Mouse (Mus musculus) MEL (cell line): ENCODE data around the gene Mphosph6. TPM values are rescaled to one million over a fixed set of nuclear protein-coding genes. Genes with fewer than 3 reads are reported as not detected.

Experiments
- DNase-seq: peaks from one replicate; pipeline ENCODE4 v3.0.0; 2011; ENCODE audit warnings: low read depth, low spot score
- H3K27ac ChIP-seq: 2 replicates; pipeline ENCODE4 v1.5.1; 2012; ENCODE audit warnings: low read depth, mild to moderate bottlenecking, control low read depth, low read length, moderate library complexity; ENCODE audit not compliant: control insufficient read depth
- H3K27me3 ChIP-seq, 2 experiments: fragments of 150-350 bp in 1 of 2; sonication (generic) in 1 of 2; 2 replicates each; pipeline ENCODE4 v1.6.1; 2012; ENCODE audit warnings: low read length in 2 of 2, mild to moderate bottlenecking in 2 of 2, improper control_type of control experiment in 1 of 2, moderate library complexity in 1 of 2; ENCODE audit not compliant: insufficient read depth in 2 of 2, control insufficient read depth in 1 of 2
- H3K36me3 ChIP-seq, 2 experiments: 2 replicates each; pipeline ENCODE4 v1.6.1; 2012 to 2014; ENCODE audit warnings: low read length in 2 of 2, improper control_type of control experiment in 1 of 2, inconsistent platforms in 1 of 2, mild to moderate bottlenecking in 1 of 2; ENCODE audit not compliant: insufficient read depth in 2 of 2, control insufficient read depth in 1 of 2
- H3K4me1 ChIP-seq, 2 experiments: fragments of 150-350 bp in 1 of 2; sonication (generic) in 1 of 2; 2 replicates each; pipeline ENCODE4 v1.6.1; 2012; ENCODE audit warnings: low read length in 2 of 2, improper control_type of control experiment in 1 of 2, mild to moderate bottlenecking in 1 of 2; ENCODE audit not compliant: insufficient read depth in 2 of 2, control insufficient read depth in 1 of 2
- H3K4me3 ChIP-seq, 2 experiments: fragments of 150-350 bp in 1 of 2; sonication (generic) in 1 of 2; 2 replicates each; pipeline ENCODE4 v1.5.1; 2012; ENCODE audit warnings: low read depth in 2 of 2, low read length in 2 of 2, mild to moderate bottlenecking in 2 of 2, moderate library complexity in 2 of 2, control low read depth in 1 of 2, improper control_type of control experiment in 1 of 2; ENCODE audit not compliant: control insufficient read depth in 1 of 2, insufficient read depth in 1 of 2
- H3K79me2 ChIP-seq: 2 replicates; pipeline ENCODE4 v1.6.1; 2012; ENCODE audit warnings: mild to moderate bottlenecking, low read length, moderate library complexity; ENCODE audit not compliant: control insufficient read depth, poor library complexity, insufficient read depth
- H3K9ac ChIP-seq: 2 replicates; pipeline ENCODE4 v1.6.1; 2012; ENCODE audit warnings: low read depth, mild to moderate bottlenecking, control low read depth, low read length, moderate library complexity; ENCODE audit not compliant: control insufficient read depth, poor library complexity, severe bottlenecking
- H3K9me3 ChIP-seq: fragments of 150-350 bp; sonication (generic); replicated peaks from 2 replicates; pipeline ENCODE4 v1.6.1; 2012; ENCODE audit warnings: mild to moderate bottlenecking, low read length, improper control_type of control experiment, moderate library complexity; ENCODE audit not compliant: insufficient read depth
- BHLHE40 ChIP-seq: IDR thresholded peaks from 2 replicates; pipeline ENCODE4 v1.6.1; 2012; ENCODE audit warnings: low read depth, mild to moderate bottlenecking, inconsistent platforms, low read length, improper control_type of control experiment, borderline replicate concordance
- ELF1 ChIP-seq: IDR thresholded peaks from 2 replicates; pipeline ENCODE4 v1.6.1; 2014; ENCODE audit warnings: low read depth, mild to moderate bottlenecking, inconsistent platforms, low read length, improper control_type of control experiment, moderate library complexity
- EP300 ChIP-seq, 2 experiments: IDR thresholded peaks; 2 replicates each; pipeline ENCODE4 v1.6.1; 2011; ENCODE audit warnings: improper control_type of control experiment in 2 of 2, low read length in 2 of 2, low read depth in 1 of 2, mild to moderate bottlenecking in 1 of 2
- GABPA ChIP-seq: IDR thresholded peaks from 2 replicates; pipeline ENCODE4 v1.6.1; 2012; ENCODE audit warnings: low read depth, mild to moderate bottlenecking, inconsistent platforms, low read length, improper control_type of control experiment, moderate library complexity
- GATA1 ChIP-seq: IDR thresholded peaks from 2 replicates; pipeline ENCODE4 v1.6.1; 2011; ENCODE audit warnings: low read depth, low read length, improper control_type of control experiment
- KAT2A ChIP-seq: conservative IDR thresholded peaks from 2 replicates; pipeline ENCODE4 v1.6.1; 2012; ENCODE audit warnings: low read depth, low read length, improper control_type of control experiment, inconsistent platforms
- MAFK ChIP-seq: IDR thresholded peaks from 2 replicates; pipeline ENCODE4 v1.6.1; 2011; ENCODE audit warnings: low read depth, mild to moderate bottlenecking, low read length, improper control_type of control experiment, borderline replicate concordance
- MAX ChIP-seq: IDR thresholded peaks from 2 replicates; pipeline ENCODE4 v1.6.1; 2011; ENCODE audit warnings: low read length, improper control_type of control experiment
- MXI1 ChIP-seq: IDR thresholded peaks from 2 replicates; pipeline ENCODE4 v1.6.1; 2011; ENCODE audit warnings: mild to moderate bottlenecking, low read depth, low read length, improper control_type of control experiment
- NELFE ChIP-seq: IDR thresholded peaks from 2 replicates; pipeline ENCODE4 v1.6.1; 2011; ENCODE audit warnings: low read depth, low read length, improper control_type of control experiment
- NRF1 ChIP-seq: IDR thresholded peaks from 2 replicates; pipeline ENCODE4 v1.6.1; 2014; ENCODE audit warnings: low read depth, mild to moderate bottlenecking, inconsistent platforms, low read length, improper control_type of control experiment, moderate library complexity; ENCODE audit not compliant: poor library complexity, insufficient read depth, severe bottlenecking
- POLR2A ChIP-seq, 2 experiments: IDR thresholded peaks; 2 replicates each; pipeline ENCODE4 v1.6.1; 2011 to 2012; ENCODE audit warnings: low read length in 2 of 2, mild to moderate bottlenecking in 2 of 2, control low read depth in 1 of 2, improper control_type of control experiment in 1 of 2, low read depth in 1 of 2, moderate library complexity in 1 of 2; ENCODE audit not compliant: control insufficient read depth in 1 of 2, insufficient read depth in 1 of 2, poor library complexity in 1 of 2
- POLR2AphosphoS2 ChIP-seq: IDR thresholded peaks from 2 replicates; pipeline ENCODE4 v1.6.1; 2011; ENCODE audit warnings: low read length, improper control_type of control experiment
- POLR2AphosphoS5 ChIP-seq: IDR thresholded peaks from 2 replicates; pipeline ENCODE4 v1.6.1; 2012; ENCODE audit warnings: low read depth, borderline replicate concordance, mild to moderate bottlenecking, inconsistent platforms, low read length, moderate library complexity, mixed read lengths
- RCOR1 ChIP-seq: IDR thresholded peaks from 2 replicates; pipeline ENCODE4 v1.6.1; 2012; ENCODE audit warnings: low read depth, mild to moderate bottlenecking, inconsistent platforms, low read length, improper control_type of control experiment
- SIN3A ChIP-seq: IDR thresholded peaks from 2 replicates; pipeline ENCODE4 v1.6.1; 2012; ENCODE audit warnings: low read length, improper control_type of control experiment, inconsistent platforms
- TAL1 ChIP-seq: IDR thresholded peaks from 2 replicates; pipeline ENCODE4 v1.6.1; 2012; ENCODE audit warnings: mild to moderate bottlenecking, inconsistent platforms, low read length, moderate library complexity, mixed read lengths
- TBP ChIP-seq: IDR thresholded peaks from 2 replicates; pipeline ENCODE4 v1.8.0; 2011; ENCODE audit warnings: low read depth, low read length, improper control_type of control experiment
- TCF12 ChIP-seq: IDR thresholded peaks from 2 replicates; pipeline ENCODE4 v1.6.1; 2014; ENCODE audit warnings: low read depth, mild to moderate bottlenecking, inconsistent platforms, low read length, improper control_type of control experiment, moderate library complexity
- USF2 ChIP-seq, 2 experiments: IDR thresholded peaks; 2 replicates each; pipeline ENCODE4 v1.6.1; 2011 to 2012; ENCODE audit warnings: improper control_type of control experiment in 2 of 2, low read length in 2 of 2, borderline replicate concordance in 1 of 2, inconsistent platforms in 1 of 2, low read depth in 1 of 2, mild to moderate bottlenecking in 1 of 2; ENCODE audit not compliant: insufficient read depth in 1 of 2
- ZMIZ1 ChIP-seq: IDR thresholded peaks from 2 replicates; pipeline ENCODE4 v1.6.1; 2012; ENCODE audit warnings: low read depth, mild to moderate bottlenecking, inconsistent platforms, low read length, improper control_type of control experiment, moderate library complexity
- ZNF384 ChIP-seq: IDR thresholded peaks from 2 replicates; pipeline ENCODE4 v1.6.1; 2012; ENCODE audit warnings: low read depth, mild to moderate bottlenecking, inconsistent platforms, low read length, improper control_type of control experiment
- polyA plus RNA-seq, 2 experiments: library from polyadenylated mRNA; stranded (reverse) in 1 of 2; unstranded in 1 of 2; fragments of >175 nt in 1 of 2; fragments of >200 nt in 1 of 2; gene quantifications; 2 replicates each; pipeline versions ENCODE4 v1.2.1 to v1.2.4; 2012; ENCODE audit warnings: low replicate concordance in 2 of 2, low read depth in 1 of 2; ENCODE audit not compliant: insufficient read length in 2 of 2, insufficient read depth in 1 of 2, missing spikeins in 1 of 2
- total RNA-seq: library from RNA; depleted of rRNA; stranded (reverse); fragments of 300-350 nt; gene quantifications from 2 replicates; pipeline ENCODE4 v1.2.3, GENCODE M21; 2012

The Mphosph6 gene
- total and polyA plus RNA-seq, 3 experiments, result 67.8 to 98.8 TPM; not detected in 1

DNA sequence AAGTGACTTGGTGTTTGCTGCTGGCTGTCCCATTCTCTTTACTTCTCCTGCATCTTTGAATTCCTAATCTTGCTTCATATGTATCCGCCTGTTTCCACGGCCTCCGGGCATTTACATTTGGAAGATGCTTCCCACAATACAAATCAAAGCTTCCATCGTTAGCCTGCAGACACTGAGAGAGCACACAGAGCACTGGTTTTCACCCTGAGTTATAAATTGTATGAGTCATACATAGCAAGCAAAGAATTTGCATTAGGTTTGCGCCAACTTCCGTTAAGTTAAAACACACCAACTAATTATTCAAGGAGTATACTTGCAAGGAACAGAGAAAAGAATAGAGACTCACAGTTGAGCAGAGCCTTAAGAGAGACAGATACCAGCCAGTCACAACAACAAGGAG, 22.4 kb downstream of the Mphosph6 start:
- H3K4me3 ChIP-seq, result no peak overlapping the region

GRCm38 (mm10) chr8:117778531-117779322, 23.0 kb downstream of the Mphosph6 start:
- TF ChIP-seq TCF12 (no peak), ZNF384 (no peak), POLR2AphosphoS5 (no peak), RCOR1 (no peak), NELFE (no peak), MXI1 (no peak), USF2 (IDR thresholded peaks at IDR 0.05; ENCODE audit: borderline replicate concordance in 1 of 2, insufficient read depth in 1 of 2, low read depth in 1 of 2, low read length in 2 of 2) (no peak), EP300 (IDR thresholded peaks at IDR 0.05; ENCODE audit: low read depth in 1 of 2, low read length in 2 of 2) (no peak)
- no peak overlapping the region for H3K27ac ChIP-seq
- no peaks in the 10 kb centered on the region for H3K79me2 ChIP-seq
- H3K4me3 ChIP-seq, result no peak overlapping the region
- no peaks in the 10 kb centered on the region for H3K4me1 ChIP-seq
- no peaks in the 10 kb centered on the region for H3K9me3 ChIP-seq
- DNase-seq, result no peak
- H3K27me3 ChIP-seq, result peaks cover 0 to 2% of the 10 kb centered on the region in 2 experiments; a peak in 2 of 4 replicates
- H3K9ac ChIP-seq, result no peak overlapping the region
- no peaks in the 10 kb centered on the region for H3K36me3 ChIP-seq

More for the DNA sequence above, 22.4 kb downstream of the Mphosph6 start:
- Histone ChIP-seq H3K4me1 (no peaks in the 10 kb centered on the region), H3K9ac (no peak overlapping the region), H3K27me3 (peaks cover 0 to 2% of the 10 kb centered on the region in 2 experiments; a peak in 2 of 4 replicates), H3K36me3 (no peaks in the 10 kb centered on the region), H3K27ac (no peak overlapping the region), H3K79me2 (no peaks in the 10 kb centered on the region), H3K9me3 (no peaks in the 10 kb centered on the region)
- DNase-seq, result no peak
- no peak for TF ChIP-seq ELF1
- no peak for TF ChIP-seq EP300 (IDR thresholded peaks at IDR 0.05; ENCODE audit: low read depth in 1 of 2, low read length in 2 of 2)
- TF ChIP-seq BHLHE40, result no peak
- no peak for TF ChIP-seq MXI1
- no peak for TF ChIP-seq TBP
- TF ChIP-seq MAFK, result no peak
- TF ChIP-seq NRF1, result no peak
- TF ChIP-seq KAT2A, result no peak
- no peak for TF ChIP-seq MAX
- no peak for TF ChIP-seq ZNF384
- no peak for TF ChIP-seq POLR2A (IDR thresholded peaks at IDR 0.05; ENCODE audit: control insufficient read depth in 1 of 2, insufficient read depth in 1 of 2, low read depth in 1 of 2, low read length in 2 of 2, poor library complexity in 1 of 2)
- TF ChIP-seq ZMIZ1, result no peak
- TF ChIP-seq SIN3A, result no peak
- no peak for TF ChIP-seq TAL1
- TF ChIP-seq POLR2AphosphoS2, result no peak
- no peak for TF ChIP-seq RCOR1
- TF ChIP-seq USF2 (IDR thresholded peaks at IDR 0.05; ENCODE audit: borderline replicate concordance in 1 of 2, insufficient read depth in 1 of 2, low read depth in 1 of 2, low read length in 2 of 2), result no peak
- no peak for TF ChIP-seq GATA1
- no peak for TF ChIP-seq GABPA
